Mouse (Mus musculus): ENCODE results near the gene Prkca. TPM values are rescaled to one million over a fixed set of nuclear protein-coding genes. Genes with fewer than 3 reads are reported as not detected.

The Prkca gene
- 100 to 1,000 TPM; 134 to 136 TPM for total RNA-seq (2021)
- long read RNA-seq, full-length matches to known transcripts: 17 of 37 reads
- long read RNA-seq, partial matches to known transcripts: 3 of 37 reads
- long read RNA-seq, other reads (novel, unspliced or antisense): 17 of 37 reads

GRCm38 (mm10) chr11:108343789-108344462 is at the start of gene Prkca:
Gene Prkca (minus strand): TSS chr11:108343928.
- DNase-seq (ENCODE audit: low spot score in 2 of 2): peak; percentile 93 to 97

GRCm38 (mm10) chr11:108385666-108386024 is 41.9 kb upstream of the Prkca start:
- no peak for DNase-seq (ENCODE audit: low spot score in 2 of 2)

- no peak for DNase-seq (ENCODE audit: low spot score in 2 of 2)
These were observed 41.4 kb upstream of the Prkca start for GRCm38 (mm10) chr11:108384920-108385665.

GRCm38 (mm10) chr11:108382664-108383063 is 38.9 kb upstream of the Prkca start:
- DNase-seq (ENCODE audit: low spot score in 2 of 2): no peak

GRCm38 (mm10) chr11:108378363-108378751 is 34.6 kb upstream of the Prkca start:
- DNase-seq (ENCODE audit: low spot score in 2 of 2): no peak

GRCm38 (mm10) chr11:108377680-108378362 is 34.1 kb upstream of the Prkca start:
- peak; percentile 85 to 86 for DNase-seq (ENCODE audit: low spot score in 2 of 2)

GRCm38 (mm10) chr11:108376815-108377214 is 33.1 kb upstream of the Prkca start:
- DNase-seq (ENCODE audit: low spot score in 2 of 2): no peak

- DNase-seq (ENCODE audit: low spot score in 2 of 2): no peak
These were observed 23.3 kb upstream of the Prkca start for GRCm38 (mm10) chr11:108367046-108367445.

GRCm38 (mm10) chr11:108365600-108365999 is 21.9 kb upstream of the Prkca start:
- no peak for DNase-seq (ENCODE audit: low spot score in 2 of 2)

- DNase-seq (ENCODE audit: low spot score in 2 of 2): no peak
These were observed 21.3 kb upstream of the Prkca start for GRCm38 (mm10) chr11:108364945-108365589.

- DNase-seq (ENCODE audit: low spot score in 2 of 2): no peak
These were observed 20.3 kb upstream of the Prkca start for GRCm38 (mm10) chr11:108363991-108364390.

- no peak for DNase-seq (ENCODE audit: low spot score in 2 of 2)
These were observed 19.2 kb upstream of the Prkca start for GRCm38 (mm10) chr11:108362965-108363364.

- DNase-seq (ENCODE audit: low spot score in 2 of 2): no peak
These were observed 17.3 kb upstream of the Prkca start for GRCm38 (mm10) chr11:108360983-108361382.

- DNase-seq (ENCODE audit: low spot score in 2 of 2): no peak
These were observed 15.2 kb upstream of the Prkca start for GRCm38 (mm10) chr11:108358911-108359310.

GRCm38 (mm10) chr11:108356020-108356419 is 12.3 kb upstream of the Prkca start:
- no peak for DNase-seq (ENCODE audit: low spot score in 2 of 2)

GRCm38 (mm10) chr11:108352842-108353388 is 9.2 kb upstream of the Prkca start:
- DNase-seq (ENCODE audit: low spot score in 2 of 2): no peak

GRCm38 (mm10) chr11:108350799-108351198 is 7.1 kb upstream of the Prkca start:
- DNase-seq (ENCODE audit: low spot score in 2 of 2): no peak

GRCm38 (mm10) chr11:108345321-108345720 is 1.6 kb upstream of the Prkca start:
- DNase-seq (ENCODE audit: low spot score in 2 of 2): no peak

GRCm38 (mm10) chr11:108344759-108345158 is 1.0 kb upstream of the Prkca start:
- DNase-seq (ENCODE audit: low spot score in 2 of 2): no peak

- DNase-seq (ENCODE audit: low spot score in 2 of 2): peak; percentile 48 to 57
These were observed 653 bp downstream of the Prkca start, which contains the start of gene Apoh for GRCm38 (mm10) chr11:108342781-108343768. Gene Apoh (plus strand): TSS chr11:108343354.
